Mouse (Mus musculus) forebrain, embryonic 11.5 days (tissue): ENCODE results near the gene Shbg. TPM values are rescaled to one million over a fixed set of nuclear protein-coding genes. Genes with fewer than 3 reads are reported as not detected.

ENCODE experiments used
- ATAC-seq: fragments of 200-750 bp; cut with Nextera tagmentation; replicated peaks from 2 replicates; pipeline ENCODE4 v1.8.0; 2017; ENCODE audit warnings: moderate TSS enrichment; ENCODE audit not compliant: low FRiP score
- DNase-seq: peaks from one replicate; pipeline ENCODE4 v3.0.0-alpha.2; 2017; ENCODE audit warnings: low spot score
- H3K27ac ChIP-seq: fragments of 300-500 bp; sonication (generic); 2 replicates; pipeline ENCODE4 v1.5.1; 2014; ENCODE audit warnings: low read depth, low read length
- H3K27me3 ChIP-seq: fragments of 300-500 bp; sonication (generic); 2 replicates; pipeline ENCODE4 v1.6.1; 2014; ENCODE audit warnings: mild to moderate bottlenecking, low read length, mixed read lengths; ENCODE audit not compliant: control insufficient read depth, insufficient read depth
- H3K36me3 ChIP-seq: fragments of 300-500 bp; sonication (generic); 2 replicates; pipeline ENCODE4 v1.6.1; 2014; ENCODE audit warnings: mild to moderate bottlenecking, low read length, moderate library complexity, mixed read lengths; ENCODE audit not compliant: control insufficient read depth, insufficient read depth
- H3K4me1 ChIP-seq: fragments of 300-500 bp; sonication (generic); replicated peaks from 2 replicates; pipeline ENCODE4 v1.6.1; 2014; ENCODE audit warnings: low read length, mixed read lengths; ENCODE audit not compliant: control insufficient read depth, insufficient read depth
- H3K4me2 ChIP-seq: fragments of 300-500 bp; sonication (generic); 2 replicates; pipeline ENCODE4 v1.6.1; 2014; ENCODE audit warnings: low read depth, mild to moderate bottlenecking, low read length, moderate library complexity, mixed read lengths; ENCODE audit not compliant: severe bottlenecking
- H3K4me3 ChIP-seq: fragments of 300-500 bp; sonication (generic); 2 replicates; pipeline ENCODE4 v1.5.1; 2014; ENCODE audit warnings: low read depth, low read length
- H3K9ac ChIP-seq: fragments of 300-500 bp; sonication (generic); 2 replicates; pipeline ENCODE4 v1.6.1; 2014; ENCODE audit warnings: low read length
- H3K9me3 ChIP-seq: fragments of 300-500 bp; sonication (generic); 2 replicates; pipeline ENCODE4 v1.6.1; 2016; ENCODE audit warnings: low read length, mixed read lengths; ENCODE audit not compliant: control insufficient read depth
- WGBS: fragments of 180-500 bp; shearing (Covaris S2); extraction: QIAGEN DNeasy Blood & Tissue Kit; methylation state at CpG from one replicate; pipeline ENCODE4 v1.1.7; 2014; 5-methylcytosine and 5-hydroxymethylcytosine counted together
- polyA plus RNA-seq: library from polyadenylated mRNA; unstranded; fragments of >200 nt; fragmentation: Nextera tagmentation; extraction: Ambion mirVana; gene quantifications from 2 replicates; pipeline ENCODE4 v1.2.1, GENCODE M21; 2014

Gene Shbg
- polyA plus RNA-seq, 1 experiment from 2014 or later = not detected

GRCm38 (mm10) chr11:69606832-69607231 is 10.9 kb downstream of the Shbg start:
- H3K4me2 ChIP-seq = no peak overlapping the region
- H3K9me3 ChIP-seq = no peaks in the 10 kb centered on the region
- peaks cover 7% of the 10 kb centered on the region; the same call in 1 of the 2 replicates for H3K4me1 ChIP-seq
- peaks cover 8% of the 10 kb centered on the region for H3K27me3 ChIP-seq
- no peak overlapping the region for H3K4me3 ChIP-seq
- 86% methylated on average over 2 of the region's 2 CpGs for WGBS
- no peaks in the 10 kb centered on the region for H3K36me3 ChIP-seq
- H3K9ac ChIP-seq = no peak overlapping the region
- DNase-seq (no peak), ATAC-seq (no peak)
- no peak overlapping the region for H3K27ac ChIP-seq

DNA sequence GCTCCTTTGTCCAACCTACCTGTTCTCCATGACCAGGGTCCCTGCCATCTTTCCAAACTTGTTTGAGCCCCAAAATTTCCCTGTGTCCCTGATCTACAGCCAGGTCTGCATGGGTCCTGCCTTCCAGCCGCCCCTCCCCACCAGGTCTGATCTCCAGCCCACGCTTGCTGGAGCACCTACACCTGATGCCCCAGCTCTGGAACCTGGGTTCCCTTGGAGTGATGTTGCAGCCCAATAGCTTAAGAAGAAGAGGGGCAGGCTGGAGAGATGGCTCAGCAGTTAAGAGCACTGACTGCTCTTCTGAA is 11.3 kb downstream of the Shbg start:
- DNase-seq (no peak), ATAC-seq (no peak)
- peak overlapping the region; percentile 100 for H3K4me2 ChIP-seq
- H3K27ac ChIP-seq = no peak overlapping the region
- no peaks in the 10 kb centered on the region for H3K9me3 ChIP-seq
- H3K4me3 ChIP-seq = peak overlapping the region; percentile 56; the same call in 1 of the 2 replicates
- no peaks in the 10 kb centered on the region for H3K36me3 ChIP-seq
- 57% methylated on average over 2 of the region's 2 CpGs for WGBS
- H3K27me3 ChIP-seq = peaks cover 8% of the 10 kb centered on the region
- H3K4me1 ChIP-seq = peaks cover 7% of the 10 kb centered on the region; the same call in 1 of the 2 replicates
- H3K9ac ChIP-seq = peak overlapping the region; percentile 52

GRCm38 (mm10) chr11:69605726-69606490 is 11.8 kb downstream of the Shbg start, which contains the start of gene Atp1b2:
Atp1b2 (minus strand) TSS chr11:69605942.
- H3K36me3 ChIP-seq = no peaks in the 10 kb centered on the region
- no peak within 1 kb of the TSS for H3K27ac ChIP-seq
- H3K9ac ChIP-seq = peak within 1 kb of the TSS; percentile 73
- H3K4me2 ChIP-seq = peak within 1 kb of the TSS; percentile 100
- ATAC-seq (peak; percentile 91), DNase-seq (peak; percentile 89)
- peaks cover 7% of the 10 kb centered on the region; the same call in 1 of the 2 replicates for H3K4me1 ChIP-seq
- peaks cover 8% of the 10 kb centered on the region for H3K27me3 ChIP-seq
- peak within 1 kb of the TSS; percentile 56 for H3K4me3 ChIP-seq
- WGBS = 1% methylated on average over 32 of the region's 32 CpGs
- H3K9me3 ChIP-seq = no peaks in the 10 kb centered on the region

DNA sequence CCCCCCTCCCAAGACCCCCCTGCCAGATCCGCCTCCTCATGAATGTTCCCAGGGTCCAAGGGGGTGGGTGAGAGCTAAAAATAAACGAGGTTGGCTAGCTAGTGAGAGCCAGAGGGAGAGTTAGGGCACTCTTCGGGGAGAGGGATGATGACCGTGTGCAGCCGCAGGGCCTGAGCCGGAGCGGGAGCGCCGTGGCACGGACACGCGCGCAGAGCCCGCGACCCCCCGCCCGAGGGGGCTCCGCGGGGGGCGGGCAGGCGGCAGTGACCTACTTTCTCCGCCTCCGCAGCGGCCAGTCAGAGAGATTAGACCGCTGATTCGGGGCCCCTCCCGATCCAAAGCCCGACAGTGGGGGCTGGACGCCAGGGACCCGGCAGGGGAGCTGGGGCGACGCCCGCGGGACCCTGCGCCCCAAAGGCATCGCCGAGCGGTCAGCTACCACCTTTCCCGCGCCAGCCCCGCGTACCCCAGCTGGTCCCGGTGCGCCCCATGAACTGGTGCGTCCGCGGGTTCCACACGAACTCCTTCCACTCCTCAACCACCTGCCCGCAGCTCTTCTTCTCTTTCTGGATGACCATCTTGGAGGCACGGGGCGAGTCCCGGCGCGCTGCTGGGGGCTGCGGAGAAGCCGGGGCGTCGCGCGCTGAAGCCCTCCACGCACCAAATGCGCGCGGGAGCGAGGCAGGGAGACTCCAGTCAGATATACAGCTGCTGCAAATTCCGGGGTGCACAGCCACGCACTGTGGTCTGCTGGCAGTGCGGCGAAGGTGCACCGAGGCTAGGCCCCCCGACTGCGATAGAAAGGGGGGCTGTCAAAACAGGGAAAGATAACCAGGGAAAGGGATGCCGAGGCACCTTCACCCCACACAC is 12.7 kb downstream of the Shbg start:
- ATAC-seq (peak; percentile 53; the same call in 1 of the 2 replicates), DNase-seq (peak; percentile 62)
- Histone ChIP-seq H3K36me3 (no peaks in the 10 kb centered on the region), H3K27ac (no peak overlapping the region), H3K27me3 (peaks cover 8% of the 10 kb centered on the region), H3K4me3 (peak overlapping the region; percentile 56), H3K9me3 (no peaks in the 10 kb centered on the region), H3K4me2 (peak overlapping the region; percentile 100), H3K4me1 (peaks cover 12% of the 10 kb centered on the region; the same call in 1 of the 2 replicates), H3K9ac (peak overlapping the region; percentile 73)
- under 1% methylated on average over 61 of the region's 73 CpGs for WGBS

DNA sequence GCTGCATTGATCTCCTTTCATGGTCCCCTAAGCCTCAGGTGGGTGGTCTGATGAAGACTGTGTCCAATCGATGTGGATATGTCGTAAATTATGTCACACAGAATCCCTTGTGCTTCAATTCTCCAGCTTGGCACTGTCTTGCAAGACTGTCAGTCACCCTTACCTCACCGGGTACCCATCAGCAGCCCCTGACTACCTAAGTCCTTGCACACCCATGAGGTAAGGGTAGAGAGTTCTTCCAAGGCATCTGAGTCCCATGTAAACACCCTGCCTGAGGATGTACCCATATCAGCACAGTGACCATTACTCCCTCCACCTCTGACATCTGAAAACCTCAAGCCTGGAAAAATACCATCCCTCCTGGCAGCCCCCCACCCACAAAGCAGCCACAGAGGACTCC is 13.4 kb downstream of the Shbg start:
- no peaks in the 10 kb centered on the region for H3K9me3 ChIP-seq
- WGBS = 62% methylated on average over 3 of the region's 3 CpGs
- peak overlapping the region; percentile 56; the same call in 1 of the 2 replicates for H3K4me3 ChIP-seq
- ATAC-seq (no peak), DNase-seq (no peak)
- H3K27ac ChIP-seq = no peak overlapping the region
- no peaks in the 10 kb centered on the region for H3K36me3 ChIP-seq
- H3K27me3 ChIP-seq = peaks cover 8% of the 10 kb centered on the region
- H3K4me2 ChIP-seq = peak overlapping the region; percentile 100
- peaks cover 17% of the 10 kb centered on the region; the same call in 1 of the 2 replicates for H3K4me1 ChIP-seq
- peak overlapping the region; percentile 73; the same call in 1 of the 2 replicates for H3K9ac ChIP-seq

DNA sequence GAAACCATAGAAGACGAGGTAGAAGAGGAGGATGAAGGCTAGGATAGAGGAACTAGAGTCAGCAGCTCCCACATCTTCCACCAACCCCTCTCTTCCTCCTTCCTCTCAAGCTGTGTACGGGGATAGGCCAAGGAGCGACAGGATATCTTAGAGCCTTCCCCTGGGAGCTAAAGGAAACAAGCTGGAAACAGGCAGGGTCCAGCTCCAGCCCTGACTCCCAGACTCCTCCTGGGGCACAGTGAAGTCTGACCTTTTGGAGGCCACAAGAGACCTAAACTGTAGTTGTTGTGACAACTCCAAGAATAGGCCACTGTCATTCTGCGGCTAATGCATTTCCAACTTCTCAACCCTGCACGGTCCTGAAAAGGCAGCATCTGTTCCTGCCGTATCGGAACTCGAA is 14.2 kb downstream of the Shbg start:
- DNase-seq = no peak
- H3K27ac ChIP-seq = no peak overlapping the region
- no peak overlapping the region for H3K4me2 ChIP-seq
- H3K36me3 ChIP-seq = no peaks in the 10 kb centered on the region
- peaks cover 8% of the 10 kb centered on the region for H3K27me3 ChIP-seq
- H3K9me3 ChIP-seq = no peaks in the 10 kb centered on the region
- 88% methylated on average over 8 of the region's 8 CpGs for WGBS
- H3K4me3 ChIP-seq = no peak overlapping the region
- ATAC-seq = no peak
- H3K4me1 ChIP-seq = peaks cover 17% of the 10 kb centered on the region; the same call in 1 of the 2 replicates
- H3K9ac ChIP-seq = no peak overlapping the region

- Histone ChIP-seq H3K4me2 (no peak overlapping the region), H3K36me3 (no peaks in the 10 kb centered on the region), H3K4me3 (no peak overlapping the region), H3K27ac (no peak overlapping the region), H3K27me3 (peaks cover 8% of the 10 kb centered on the region), H3K9me3 (no peaks in the 10 kb centered on the region), H3K4me1 (peaks cover 17% of the 10 kb centered on the region; the same call in 1 of the 2 replicates), H3K9ac (no peak overlapping the region)
- DNase-seq (no peak), ATAC-seq (no peak)
- WGBS = 89% methylated on average over 3 of the region's 3 CpGs
These were observed 15.9 kb downstream of the Shbg start for GRCm38 (mm10) chr11:69601768-69602167.

GRCm38 (mm10) chr11:69600098-69600497 is 17.6 kb downstream of the Shbg start:
- Histone ChIP-seq H3K4me1 (peaks cover 13% of the 10 kb centered on the region; the same call in 1 of the 2 replicates), H3K36me3 (no peaks in the 10 kb centered on the region), H3K9ac (peak overlapping the region; percentile 16), H3K27me3 (peaks cover 5% of the 10 kb centered on the region), H3K27ac (0 out of 2 replicates have a peak overlapping the region, but pooled peaks have one; percentile 15), H3K4me3 (no peak overlapping the region), H3K4me2 (0 out of 2 replicates have a peak overlapping the region, but pooled peaks have one; percentile 18), H3K9me3 (no peaks in the 10 kb centered on the region)
- DNase-seq (peak; percentile 69), ATAC-seq (no peak)
- 8% methylated on average over 6 of the region's 6 CpGs for WGBS
